Mouse (Mus musculus) ovary, postnatal 36 days (tissue): ENCODE results near the gene Blzf1.

ENCODE experiments used
- DNase-seq: peaks from one replicate; pipeline ENCODE4 v3.0.0; 2022; ENCODE audit warnings: low spot score, mixed read lengths

Blzf1 gene

DNA sequence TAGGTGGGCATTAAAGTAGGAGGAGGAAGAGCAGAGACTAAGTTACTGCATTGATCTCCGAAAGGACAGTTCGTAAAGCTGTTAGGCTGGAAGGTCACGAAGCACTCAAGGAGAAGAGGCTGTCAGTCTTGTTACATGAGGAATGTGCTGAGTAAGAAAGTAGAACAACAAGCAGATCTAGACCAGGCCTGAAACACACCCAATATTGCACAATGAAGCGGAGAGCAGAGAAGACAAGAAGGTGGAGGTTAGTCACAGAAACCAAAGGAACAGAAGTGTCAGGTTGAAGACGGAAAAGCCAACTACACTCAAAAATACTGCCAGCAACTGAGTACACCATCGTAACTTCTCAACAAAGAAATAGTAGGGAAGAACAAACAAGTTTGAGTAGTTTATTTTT is 13.2 kb downstream of the Blzf1 start:
- DNase-seq = no peak

DNA sequence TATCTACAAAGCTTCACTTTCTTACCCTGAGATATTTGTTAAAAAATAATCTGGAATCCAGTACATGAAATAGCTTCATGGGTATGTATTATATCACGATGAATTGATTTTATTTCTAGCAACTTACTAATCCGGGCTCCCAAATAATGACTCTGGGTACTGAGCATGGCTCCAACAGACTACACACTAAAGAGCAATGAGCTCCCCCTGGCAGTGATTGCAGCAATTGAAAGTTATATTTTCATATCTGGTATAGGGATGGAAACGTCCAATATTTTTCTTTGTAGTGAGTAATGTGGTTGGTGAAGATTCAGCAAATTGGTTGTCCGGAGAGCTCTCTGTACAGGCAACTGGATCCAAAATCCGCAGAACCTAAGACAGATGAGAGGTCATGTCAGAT is 15.2 kb downstream of the Blzf1 start:
- no peak for DNase-seq

DNA sequence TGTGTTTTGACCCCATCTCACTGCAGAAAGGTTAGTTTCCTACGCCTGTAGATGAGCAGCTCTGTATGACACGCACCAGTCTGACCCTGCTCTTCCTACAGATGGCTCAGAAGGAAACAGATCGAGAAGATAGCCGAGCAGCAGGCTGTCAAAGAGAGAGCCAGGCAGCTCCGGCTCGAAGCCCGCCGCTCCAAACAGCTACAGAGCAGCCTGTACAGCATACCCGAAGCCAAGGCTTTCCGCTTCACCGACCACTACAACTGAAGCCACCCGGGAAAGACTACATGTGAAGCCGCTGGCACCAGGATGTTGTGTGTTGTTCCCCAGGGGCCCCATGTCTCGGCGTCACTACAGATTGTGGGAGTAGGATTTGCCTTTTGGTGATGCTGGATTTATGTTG is 19.9 kb downstream of the Blzf1 start:
- no peak for DNase-seq

DNA sequence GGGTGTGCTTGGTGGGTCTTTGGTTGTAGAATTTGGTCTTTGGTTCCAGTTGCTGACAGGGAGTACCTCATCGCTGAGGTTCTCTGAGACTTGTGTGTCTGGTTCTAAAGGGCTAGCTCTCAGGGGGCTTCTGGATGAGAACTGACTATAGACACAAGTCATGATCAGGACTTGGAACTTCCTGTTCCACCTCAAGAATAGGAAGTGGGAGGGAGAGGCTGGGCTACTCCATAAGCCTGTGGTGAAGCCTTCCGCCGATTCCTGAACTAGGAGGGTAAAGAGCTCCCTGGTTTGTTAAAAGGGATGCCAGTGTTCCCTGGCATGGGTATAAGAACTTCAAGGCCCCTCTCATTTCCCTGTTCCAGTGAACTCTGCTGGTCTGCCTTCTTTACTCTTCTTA is 23.3 kb downstream of the Blzf1 start:
- DNase-seq = no peak

DNA sequence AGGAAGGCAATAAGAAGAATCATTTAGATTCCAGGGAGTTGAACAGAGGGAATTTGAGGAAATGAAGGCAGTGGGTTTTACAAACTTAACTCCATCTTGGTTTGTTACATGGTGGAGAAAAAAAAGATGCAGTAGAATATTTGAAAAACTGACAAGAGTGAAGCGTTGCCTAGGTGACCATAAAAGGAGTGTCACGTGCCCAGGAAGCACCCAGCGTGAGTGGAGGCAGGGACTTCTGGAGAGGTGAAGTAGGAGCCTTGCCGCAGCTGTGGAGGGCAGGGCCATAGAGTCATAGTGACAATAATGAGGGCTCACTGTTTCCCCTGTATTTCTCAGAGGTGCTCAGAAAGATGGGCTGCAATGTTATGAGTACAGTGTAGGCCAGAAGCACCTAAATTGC is 28.0 kb downstream of the Blzf1 start:
- no peak for DNase-seq

DNA sequence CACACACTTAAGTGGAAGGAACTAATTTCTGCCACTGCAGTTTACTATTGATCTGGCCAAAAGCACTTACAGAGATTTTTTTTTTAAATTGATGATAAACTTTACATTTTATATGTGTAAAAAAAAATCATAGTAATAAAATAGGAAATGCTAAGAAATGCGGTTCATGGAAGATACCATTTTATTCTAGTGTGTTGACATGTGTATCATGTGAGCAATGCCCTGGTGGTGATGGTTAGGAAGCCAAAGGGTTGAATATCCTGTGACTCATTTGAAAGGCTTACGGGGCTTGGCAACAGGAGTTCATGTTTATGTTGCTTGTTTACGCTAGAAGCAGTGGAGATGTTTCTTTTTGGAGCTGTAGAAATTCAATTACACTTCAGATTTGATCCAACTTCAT is 30.7 kb downstream of the Blzf1 start:
- no peak for DNase-seq

DNA sequence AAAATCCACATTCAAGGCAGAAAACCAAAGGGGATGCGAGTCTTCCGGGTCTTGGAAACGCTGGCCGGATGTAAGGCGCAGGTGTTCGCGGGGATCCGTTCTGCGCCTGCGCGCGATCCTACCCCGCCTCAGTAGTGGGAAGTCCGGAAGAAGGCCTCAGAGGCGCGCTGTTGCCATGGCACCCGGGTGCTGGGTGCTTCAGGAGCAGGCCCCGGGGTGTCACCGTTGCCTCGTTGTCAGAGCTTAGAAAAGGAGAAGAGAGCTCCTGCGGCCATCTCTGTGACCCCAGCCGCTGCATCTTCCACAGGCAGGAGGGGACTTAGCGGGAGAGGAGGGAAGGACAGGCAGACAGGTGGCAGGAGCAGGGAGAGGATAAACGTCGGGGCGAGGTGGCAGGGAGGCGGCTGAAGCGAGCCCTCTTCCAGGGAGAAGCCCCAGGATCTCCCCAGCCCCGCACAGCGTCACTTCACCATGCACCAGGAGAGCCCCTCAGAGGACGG is 31.8 kb downstream of the Blzf1 start, which contains the start of gene Ccdc181:
Gene Ccdc181 (plus strand): TSS at position 131 of the 500 bp plus-strand sequence.
- DNase-seq = peak; percentile 95

DNA sequence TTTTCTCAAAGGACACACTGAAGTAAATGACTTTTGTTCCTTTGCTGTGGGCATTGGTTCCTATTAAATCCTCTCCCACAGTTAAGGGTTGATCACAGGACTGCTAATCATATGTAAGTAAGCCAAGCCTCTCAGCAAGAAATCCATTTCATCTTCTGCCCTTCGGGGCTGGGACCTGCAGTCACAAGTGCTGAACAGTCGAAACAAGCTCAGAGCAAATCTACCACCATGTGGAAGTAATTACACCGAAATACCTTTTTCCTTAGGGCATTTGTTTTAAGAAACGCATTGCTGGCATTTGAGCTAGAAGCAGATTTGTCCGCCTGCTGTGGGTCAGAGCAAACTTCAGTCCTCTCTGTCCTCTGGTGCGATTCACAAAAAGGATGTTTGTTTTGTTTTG is 33.6 kb downstream of the Blzf1 start:
- no peak for DNase-seq

DNA sequence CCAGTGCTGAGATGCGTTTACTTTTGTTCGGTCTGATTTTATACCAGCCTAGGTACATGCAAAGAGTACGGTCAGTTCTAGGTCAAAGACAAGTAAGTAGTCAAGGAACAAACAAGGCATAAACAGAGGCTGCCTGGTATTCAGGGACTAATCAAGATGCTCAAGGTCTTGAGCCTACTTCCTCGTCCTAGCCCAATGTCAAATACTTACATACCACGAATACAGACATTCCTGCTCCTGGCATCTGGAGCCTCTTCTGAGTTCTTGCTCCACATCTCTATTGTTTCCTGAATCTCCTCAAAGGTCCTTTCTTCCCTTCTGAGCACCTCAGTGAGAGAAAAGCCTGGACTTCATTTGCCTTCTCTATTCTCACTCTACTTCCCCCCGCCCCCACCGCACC is 36.3 kb downstream of the Blzf1 start:
- DNase-seq = no peak

DNA sequence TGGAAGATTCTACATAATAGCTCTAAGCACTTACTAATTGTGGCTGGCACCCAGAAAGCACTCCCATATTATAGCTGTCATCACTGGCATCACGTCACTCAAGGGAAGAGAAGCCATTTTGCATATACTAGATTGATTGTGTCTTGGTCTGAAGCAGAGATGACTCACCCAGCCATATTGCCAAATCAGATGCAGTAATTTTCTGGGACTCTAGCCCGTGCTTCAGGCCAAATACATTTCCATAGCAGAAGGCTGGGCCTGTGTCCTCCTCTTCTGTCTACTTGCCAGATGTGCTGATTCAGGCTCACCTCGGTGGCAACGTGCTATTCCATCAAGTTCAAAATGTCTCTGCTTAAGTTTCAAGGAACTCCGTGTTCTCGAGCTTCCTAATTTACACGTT is 45.7 kb downstream of the Blzf1 start:
- DNase-seq = no peak

DNA sequence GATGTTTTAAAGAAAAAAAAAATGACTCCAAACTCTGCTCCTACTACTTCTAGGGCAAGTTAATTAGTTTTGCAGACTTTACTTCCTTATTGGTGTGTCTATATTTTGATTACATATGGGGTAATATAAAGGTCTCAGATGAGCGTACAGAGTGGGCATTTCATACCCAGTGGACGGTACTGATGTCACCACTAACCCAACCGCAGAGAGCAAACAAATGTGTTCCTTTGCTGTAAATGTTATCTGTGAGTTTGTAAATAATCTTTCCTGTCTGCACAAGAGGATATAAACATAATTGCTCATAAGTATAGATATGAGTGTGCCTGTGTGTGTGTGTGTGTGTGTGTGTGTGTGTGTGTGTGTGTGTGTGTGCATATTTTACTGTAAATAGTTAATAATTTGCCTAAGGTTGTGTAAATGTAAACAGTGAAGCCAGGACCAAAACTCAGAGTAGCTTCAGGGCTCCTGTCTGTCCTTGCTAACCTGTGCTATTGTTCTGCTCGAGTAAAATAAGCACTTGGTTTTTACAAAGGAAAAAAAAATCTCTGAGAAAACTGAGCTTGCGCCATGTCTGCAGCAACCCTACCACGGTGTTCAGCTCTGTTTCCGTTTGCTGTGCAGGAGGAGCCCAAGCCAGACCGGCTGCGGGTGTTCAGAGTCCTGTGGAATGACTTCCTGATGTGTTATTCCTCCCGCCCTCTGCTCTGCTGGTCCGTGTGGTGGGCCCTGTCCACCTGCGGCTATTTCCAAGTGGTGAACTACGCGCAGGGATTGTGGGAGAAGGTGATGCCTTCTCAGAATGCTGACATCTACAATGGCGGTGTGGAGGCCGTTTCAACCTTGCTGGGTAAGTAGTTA is 46.9 kb downstream of the Blzf1 start:
- no peak for DNase-seq

DNA sequence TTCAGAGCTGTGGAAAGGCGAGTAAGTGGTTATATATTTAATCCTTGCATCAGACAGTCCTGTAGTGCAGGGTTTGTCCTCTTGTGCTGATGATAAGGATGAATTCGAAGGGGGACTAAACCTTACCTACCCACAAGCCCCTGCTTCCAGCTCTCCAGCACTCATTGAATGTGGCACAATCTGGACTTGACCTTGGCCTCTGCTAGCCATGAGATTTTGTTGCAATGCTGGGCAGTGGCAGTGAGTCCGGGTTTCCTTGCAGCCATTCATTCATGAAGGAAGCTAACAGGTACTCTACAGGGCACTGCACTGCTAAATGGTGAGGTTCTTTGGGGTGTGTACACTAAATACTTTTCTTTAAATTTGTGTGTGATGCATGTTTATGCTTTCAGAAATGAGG is 52.5 kb downstream of the Blzf1 start:
- DNase-seq = no peak

DNA sequence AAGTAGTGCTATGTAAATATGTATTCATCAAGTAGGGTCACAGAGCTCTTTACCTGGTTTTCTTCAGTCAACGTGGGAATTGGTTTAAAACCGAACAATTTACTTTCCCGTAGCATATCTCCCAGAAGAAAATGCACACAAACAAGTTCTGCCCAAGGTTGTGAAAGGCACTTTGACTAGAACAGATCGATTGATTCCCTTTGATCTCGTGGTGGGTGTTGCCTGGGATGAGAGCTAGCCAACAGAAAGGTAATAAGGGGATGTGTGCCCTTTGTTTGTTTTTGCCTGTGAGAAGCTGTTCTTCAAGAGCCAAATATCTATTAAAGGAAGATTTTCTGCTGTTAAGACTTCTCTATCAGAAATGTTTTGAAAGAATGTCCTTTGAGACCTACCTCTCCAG is 54.7 kb downstream of the Blzf1 start:
- no peak for DNase-seq

DNA sequence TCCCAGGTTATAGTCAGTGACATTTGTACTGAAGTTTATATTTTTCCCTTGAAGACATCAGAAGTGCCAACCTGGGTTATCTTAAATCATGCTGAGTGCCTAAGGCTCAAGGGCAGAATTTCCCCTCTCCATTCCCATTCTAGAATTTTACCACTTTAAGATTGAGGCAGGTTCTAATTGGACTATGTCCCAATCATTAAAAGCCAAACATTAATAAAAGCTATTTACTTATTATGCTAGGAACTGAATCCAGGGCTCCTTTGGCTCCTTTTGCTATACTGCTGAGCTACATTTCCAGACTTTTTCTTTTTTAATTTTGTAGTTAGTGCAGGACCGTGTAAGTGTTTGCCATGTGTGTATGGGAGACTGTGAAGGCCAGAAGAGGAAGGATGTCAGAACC is 55.9 kb downstream of the Blzf1 start:
- no peak for DNase-seq

DNA sequence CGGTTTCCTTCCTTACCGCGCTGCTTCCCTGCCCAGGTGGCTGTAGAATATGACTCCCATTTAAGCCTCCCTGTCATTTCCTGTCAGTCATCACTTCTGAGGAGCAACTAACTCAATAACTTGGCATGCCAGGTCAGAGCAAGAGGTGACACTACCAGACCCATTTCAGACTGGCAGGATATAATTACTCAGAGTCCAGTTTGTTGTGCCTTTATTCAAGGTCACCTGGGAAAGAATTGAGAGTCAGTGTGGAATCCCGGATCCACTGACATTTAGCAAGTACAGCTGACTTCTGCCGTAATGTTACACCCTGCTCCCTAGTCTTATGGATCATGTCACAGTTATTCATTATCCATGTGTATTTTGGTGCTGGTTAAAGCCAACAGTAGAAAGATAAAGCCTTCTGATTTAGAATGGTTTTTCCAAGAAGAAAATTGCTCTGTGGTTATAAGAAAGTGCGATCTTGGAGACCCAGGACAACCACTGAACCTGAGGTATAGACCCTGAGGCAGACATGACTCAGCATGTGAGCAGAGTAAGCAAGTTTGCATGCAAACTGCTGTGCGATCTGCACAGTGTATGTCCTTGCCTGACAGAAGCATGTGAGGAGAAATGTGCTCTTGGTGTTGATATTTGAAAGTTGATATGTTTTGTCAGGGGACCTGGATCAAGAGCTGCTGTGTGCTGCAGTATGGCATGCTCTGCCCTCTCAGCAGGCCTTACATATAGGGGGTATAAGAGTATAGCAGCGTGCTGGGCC is 56.7 kb downstream of the Blzf1 start:
- DNase-seq = no peak

DNA sequence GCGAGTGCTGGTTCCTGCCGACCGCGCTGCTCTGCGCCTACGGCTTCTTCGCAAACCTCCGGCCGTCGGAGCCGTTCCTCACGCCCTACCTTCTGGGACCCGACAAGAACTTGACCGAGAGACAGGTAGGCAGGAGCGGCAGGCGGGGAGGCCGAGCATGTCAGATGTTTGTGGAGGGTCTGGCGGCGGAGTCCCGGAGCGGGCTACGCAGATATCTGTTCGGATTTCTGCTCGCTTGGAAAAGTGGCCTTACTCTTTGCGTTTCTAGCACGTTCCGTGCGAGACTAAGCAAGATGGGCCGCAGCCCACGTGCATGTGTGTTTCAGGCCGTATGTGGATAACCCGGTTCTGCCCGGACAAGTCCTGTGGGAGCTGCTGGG is 58.0 kb downstream of the Blzf1 start:
- DNase-seq = no peak

DNA sequence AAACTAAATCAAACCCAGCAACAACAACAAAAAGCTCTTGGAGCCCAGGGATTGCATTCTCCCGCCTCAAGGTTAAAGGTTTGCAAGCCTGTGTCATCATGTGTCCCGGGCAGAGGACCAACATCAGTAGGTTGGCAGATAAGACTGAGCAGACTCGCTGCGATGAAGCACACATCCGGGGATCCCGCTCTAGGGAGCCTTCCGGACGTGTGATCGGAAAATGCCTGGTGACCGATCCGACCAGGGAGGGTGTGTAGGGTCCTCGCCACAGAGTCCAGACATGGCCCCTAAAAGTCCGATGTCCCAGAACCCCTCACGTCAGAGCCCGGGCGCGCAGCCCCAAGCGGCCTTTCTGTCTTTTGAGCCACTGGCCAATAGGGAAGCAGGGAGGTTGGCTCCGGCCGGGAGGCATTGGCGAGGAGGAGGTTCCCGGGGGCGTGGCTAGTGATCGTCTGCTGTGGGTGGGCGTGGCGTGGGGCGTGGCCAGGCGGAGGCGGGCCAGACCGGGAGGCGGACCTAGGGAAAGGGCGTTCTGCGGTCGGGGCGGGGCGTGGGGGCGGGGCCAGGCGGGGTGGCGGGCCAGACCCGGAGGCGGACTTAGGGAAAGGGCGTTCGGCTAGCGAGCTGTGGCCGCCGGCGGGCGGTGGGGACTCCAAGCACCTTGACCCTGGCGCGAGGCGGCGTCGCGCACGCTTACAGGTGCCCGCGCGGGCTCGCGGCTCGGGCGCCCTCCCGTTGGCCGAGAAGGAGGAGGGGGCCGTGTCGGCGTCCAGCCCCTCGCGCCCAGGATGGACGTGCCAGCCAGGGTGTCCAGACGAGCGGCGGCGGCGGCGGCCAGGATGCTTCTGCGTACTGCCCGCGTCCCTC is 58.6 kb downstream of the Blzf1 start, which contains the start of gene Slc19a2:
Gene Slc19a2 (plus strand): TSS at position 582 of the 867 bp plus-strand sequence.
- DNase-seq = peak; percentile 98

DNA sequence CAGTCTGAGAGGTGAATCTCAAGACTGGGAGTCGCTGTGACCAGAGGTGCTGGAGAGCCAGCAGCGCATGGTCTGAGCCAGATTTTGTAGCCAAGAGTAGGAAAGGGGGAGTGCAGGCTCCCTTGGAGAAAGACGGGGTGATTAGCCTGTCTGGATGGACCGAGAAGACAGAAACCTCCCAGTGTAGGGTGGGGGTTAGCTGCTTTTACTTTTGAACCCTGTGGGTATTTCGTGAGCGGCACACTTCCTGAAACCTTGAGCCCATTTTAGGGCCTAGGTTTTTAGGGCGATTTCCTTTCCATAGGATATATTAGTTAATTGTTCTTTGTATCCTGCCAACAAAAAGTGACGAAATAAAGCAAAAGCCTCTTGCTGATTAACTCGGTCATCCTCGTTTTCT is 59.3 kb downstream of the Blzf1 start:
- DNase-seq = peak; percentile 15

DNA sequence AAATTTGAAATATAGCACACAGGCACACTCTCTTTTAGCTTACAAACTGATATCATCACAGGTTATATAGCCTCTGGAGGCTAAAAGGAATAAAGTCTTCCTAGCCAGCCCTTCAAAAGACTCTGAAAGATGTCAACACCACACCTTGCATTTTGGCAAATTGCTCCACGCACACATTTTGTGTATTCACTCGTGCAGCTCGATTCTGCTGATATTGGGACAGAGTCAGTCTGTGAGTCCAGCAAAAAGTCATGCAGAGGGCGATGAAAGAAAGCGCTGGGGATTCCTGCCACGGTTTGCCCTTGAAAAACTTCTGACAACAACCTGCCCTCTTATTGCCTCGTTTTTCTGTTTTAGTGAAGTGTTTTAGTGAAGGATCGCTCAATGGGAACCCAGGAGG is 59.8 kb downstream of the Blzf1 start:
- no peak for DNase-seq

DNA sequence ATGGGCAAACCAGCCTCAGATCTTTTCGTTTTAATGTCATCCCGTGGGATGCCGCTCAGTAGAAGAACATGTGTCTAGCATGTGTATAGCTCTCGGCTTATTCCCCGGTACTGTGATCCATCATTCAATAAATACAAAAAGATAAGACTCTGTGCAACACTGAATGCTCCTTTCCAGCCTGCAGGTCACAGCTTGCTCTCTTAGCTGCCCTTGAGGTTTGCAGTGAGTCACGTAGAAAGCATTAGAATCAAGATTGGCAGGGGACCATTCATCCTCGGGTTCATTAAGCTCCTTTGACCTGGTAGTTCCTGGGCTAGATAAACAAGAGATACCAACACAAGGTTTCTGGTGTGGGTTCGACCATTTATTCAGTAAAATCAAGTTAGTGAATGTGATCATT is 64.5 kb downstream of the Blzf1 start:
- no peak for DNase-seq

DNA sequence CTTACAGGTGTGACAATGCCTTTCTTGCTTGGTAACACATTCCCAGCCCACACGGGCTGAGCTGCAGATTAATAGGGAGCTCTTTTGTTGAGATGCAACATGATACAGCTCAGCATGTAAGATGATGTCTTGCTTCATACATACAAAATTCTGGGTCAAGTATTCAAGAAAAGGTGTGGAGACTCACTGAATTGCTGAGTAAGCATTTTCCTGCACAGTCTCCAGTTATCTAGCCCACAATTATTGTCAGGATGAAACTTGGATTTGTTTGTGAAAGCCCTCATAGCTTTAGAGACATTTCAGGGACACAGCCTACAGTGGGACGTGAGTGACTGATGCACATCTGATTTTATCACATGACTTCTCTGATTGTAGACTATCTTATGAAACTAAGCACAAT is 65.8 kb downstream of the Blzf1 start:
- no peak for DNase-seq
